Mouse (Mus musculus): ENCODE data around the gene Atm. TPM values are rescaled to one million over a fixed set of nuclear protein-coding genes. Genes with fewer than 3 reads are reported as not detected.

Gene Atm
- polyA plus RNA-seq, 1 experiment: 1.6 TPM

GRCm38 (mm10) chr9:53514091-53514490 is 22.4 kb downstream of the Atm start:
- Histone ChIP-seq H3K36me3 (ENCODE audit: control insufficient read depth, insufficient read depth) (peaks cover 4% of the 10 kb centered on the region), H3K4me3 (no peak overlapping the region), H3K79me2 (ENCODE audit: control insufficient read depth, insufficient read depth) (no peaks in the 10 kb centered on the region), H3ac (ENCODE audit: control insufficient read depth, insufficient read length) (no peak overlapping the region), H3K27me3 (ENCODE audit: control insufficient read depth, insufficient read depth, insufficient read length) (no peaks in the 10 kb centered on the region), H3K4me2 (ENCODE audit: low read depth) (no peak overlapping the region)
- TF ChIP-seq MAX (IDR thresholded peaks at IDR 0.05; ENCODE audit: low read depth) (no peak), E2F4 (IDR thresholded peaks at IDR 0.05; ENCODE audit: insufficient read depth) (no peak), MYOD1 (IDR thresholded peaks at IDR 0.05; ENCODE audit: control insufficient read depth in 1 of 3, insufficient read length in 2 of 3, low read depth in 2 of 3) (no peak), POLR2AphosphoS2 (IDR thresholded peaks at IDR 0.05; ENCODE audit: insufficient read length, low read depth) (no peak), SRF (IDR thresholded peaks at IDR 0.05; ENCODE audit: control insufficient read depth, insufficient read length, low read depth) (no peak), REST (IDR thresholded peaks at IDR 0.05; ENCODE audit: insufficient read depth, insufficient read length) (no peak), USF1 (IDR thresholded peaks at IDR 0.05; ENCODE audit: low read depth) (no peak), MYOG (IDR thresholded peaks at IDR 0.05; ENCODE audit: control insufficient read depth in 1 of 3, insufficient read depth in 1 of 3, insufficient read length in 2 of 3, low read depth in 2 of 3) (no peak), TCF12 (IDR thresholded peaks at IDR 0.05; ENCODE audit: insufficient read depth, poor library complexity, severe bottlenecking) (no peak), POLR2A (IDR thresholded peaks at IDR 0.05; ENCODE audit: insufficient read length, low read depth) (no peak), TCF3 (IDR thresholded peaks at IDR 0.05; ENCODE audit: insufficient read length, low read depth) (no peak), CEBPB (IDR thresholded peaks at IDR 0.05; ENCODE audit: insufficient read depth, poor library complexity, severe bottlenecking) (no peak)

- H3ac ChIP-seq (ENCODE audit: control insufficient read depth, insufficient read length): no peak overlapping the region
- H3K4me2 ChIP-seq (ENCODE audit: low read depth): no peak overlapping the region
- no peaks in the 10 kb centered on the region for H3K79me2 ChIP-seq (ENCODE audit: control insufficient read depth, insufficient read depth)
- H3K27me3 ChIP-seq (ENCODE audit: control insufficient read depth, insufficient read depth, insufficient read length): no peaks in the 10 kb centered on the region
- TF ChIP-seq USF1 (IDR thresholded peaks at IDR 0.05; ENCODE audit: low read depth) (no peak), REST (IDR thresholded peaks at IDR 0.05; ENCODE audit: insufficient read depth, insufficient read length) (no peak), POLR2AphosphoS2 (IDR thresholded peaks at IDR 0.05; ENCODE audit: insufficient read length, low read depth) (no peak), E2F4 (IDR thresholded peaks at IDR 0.05; ENCODE audit: insufficient read depth) (no peak), MAX (IDR thresholded peaks at IDR 0.05; ENCODE audit: low read depth) (no peak), CEBPB (IDR thresholded peaks at IDR 0.05; ENCODE audit: insufficient read depth, poor library complexity, severe bottlenecking) (no peak)
- H3K36me3 ChIP-seq (ENCODE audit: control insufficient read depth, insufficient read depth): peaks cover 12% of the 10 kb centered on the region
- H3K4me3 ChIP-seq: peak overlapping the region; percentile 23
Observed at GRCm38 (mm10) chr9:53508053-53508452, 28.5 kb downstream of the Atm start.

GRCm38 (mm10) chr9:53485886-53486285 is 50.7 kb downstream of the Atm start:
- Histone ChIP-seq H3K27me3 (ENCODE audit: control insufficient read depth, insufficient read depth, insufficient read length) (no peaks in the 10 kb centered on the region), H3K79me2 (ENCODE audit: control insufficient read depth, insufficient read depth) (no peaks in the 10 kb centered on the region), H3K4me3 (no peak overlapping the region), H3K4me2 (ENCODE audit: low read depth) (no peak overlapping the region), H3ac (ENCODE audit: control insufficient read depth, insufficient read length) (no peak overlapping the region), H3K36me3 (ENCODE audit: control insufficient read depth, insufficient read depth) (peaks cover 14% of the 10 kb centered on the region)
- no peak for TF ChIP-seq MYOD1 (IDR thresholded peaks at IDR 0.05; ENCODE audit: control insufficient read depth in 1 of 3, insufficient read length in 2 of 3, low read depth in 2 of 3)
- TF ChIP-seq REST (IDR thresholded peaks at IDR 0.05; ENCODE audit: insufficient read depth, insufficient read length): no peak
- TF ChIP-seq SRF (IDR thresholded peaks at IDR 0.05; ENCODE audit: control insufficient read depth, insufficient read length, low read depth): no peak
- TF ChIP-seq POLR2AphosphoS2 (IDR thresholded peaks at IDR 0.05; ENCODE audit: insufficient read length, low read depth): no peak
- TF ChIP-seq POLR2A (IDR thresholded peaks at IDR 0.05; ENCODE audit: insufficient read length, low read depth): no peak
- TF ChIP-seq USF1 (IDR thresholded peaks at IDR 0.05; ENCODE audit: low read depth): no peak
- TF ChIP-seq MAX (IDR thresholded peaks at IDR 0.05; ENCODE audit: low read depth): no peak
- TF ChIP-seq MYOG (IDR thresholded peaks at IDR 0.05; ENCODE audit: control insufficient read depth in 1 of 3, insufficient read depth in 1 of 3, insufficient read length in 2 of 3, low read depth in 2 of 3): no peak
- TF ChIP-seq TCF3 (IDR thresholded peaks at IDR 0.05; ENCODE audit: insufficient read length, low read depth): no peak
- no peak for TF ChIP-seq TCF12 (IDR thresholded peaks at IDR 0.05; ENCODE audit: insufficient read depth, poor library complexity, severe bottlenecking)
- TF ChIP-seq CEBPB (IDR thresholded peaks at IDR 0.05; ENCODE audit: insufficient read depth, poor library complexity, severe bottlenecking): no peak
- TF ChIP-seq E2F4 (IDR thresholded peaks at IDR 0.05; ENCODE audit: insufficient read depth): no peak

DNA sequence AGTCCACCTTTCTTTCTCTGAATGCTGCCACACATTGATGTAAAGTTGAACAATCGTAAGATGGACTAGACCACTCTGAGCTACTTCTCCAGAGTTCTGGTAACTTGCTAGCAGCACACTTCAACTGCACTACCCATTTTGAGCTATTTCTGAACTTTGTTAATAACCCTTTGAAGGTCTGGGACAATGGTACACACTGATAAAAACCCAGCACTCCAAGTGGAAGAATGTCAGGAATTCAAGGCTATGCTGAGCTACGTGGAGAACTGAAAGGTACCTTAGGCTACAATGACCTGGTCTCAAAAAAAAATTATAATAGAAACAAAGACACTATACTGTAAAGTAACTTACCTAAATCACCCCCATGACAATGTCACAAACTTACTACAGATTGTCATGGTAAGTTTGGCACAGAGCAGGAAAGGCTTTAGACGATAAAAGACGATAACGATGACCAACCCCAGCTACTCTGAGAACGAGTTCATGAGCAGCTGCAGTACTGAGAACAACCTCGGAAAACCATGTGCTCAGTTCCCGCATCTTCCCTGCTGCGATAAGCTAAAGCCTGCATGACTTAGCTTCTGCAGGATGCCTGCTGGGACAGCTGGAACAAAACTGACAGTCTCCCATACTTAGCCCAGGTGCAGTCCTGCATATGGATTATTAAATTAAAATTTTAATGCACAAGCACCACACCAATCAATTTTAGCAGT is 63.6 kb downstream of the Atm start:
- H3K79me2 ChIP-seq (ENCODE audit: control insufficient read depth, insufficient read depth): no peaks in the 10 kb centered on the region
- H3K27me3 ChIP-seq (ENCODE audit: control insufficient read depth, insufficient read depth, insufficient read length): no peaks in the 10 kb centered on the region
- H3K4me3 ChIP-seq: no peak overlapping the region
- no peak overlapping the region for H3K4me2 ChIP-seq (ENCODE audit: low read depth)
- H3ac ChIP-seq (ENCODE audit: control insufficient read depth, insufficient read length): no peak overlapping the region
- H3K36me3 ChIP-seq (ENCODE audit: control insufficient read depth, insufficient read depth): no peaks in the 10 kb centered on the region
- TF ChIP-seq POLR2AphosphoS2 (IDR thresholded peaks at IDR 0.05; ENCODE audit: insufficient read length, low read depth) (no peak), POLR2A (IDR thresholded peaks at IDR 0.05; ENCODE audit: insufficient read length, low read depth) (no peak), SRF (IDR thresholded peaks at IDR 0.05; ENCODE audit: control insufficient read depth, insufficient read length, low read depth) (no peak), MYOG (IDR thresholded peaks at IDR 0.05; ENCODE audit: control insufficient read depth in 1 of 3, insufficient read depth in 1 of 3, insufficient read length in 2 of 3, low read depth in 2 of 3) (no peak), TCF12 (IDR thresholded peaks at IDR 0.05; ENCODE audit: insufficient read depth, poor library complexity, severe bottlenecking) (no peak), CEBPB (IDR thresholded peaks at IDR 0.05; ENCODE audit: insufficient read depth, poor library complexity, severe bottlenecking) (no peak), E2F4 (IDR thresholded peaks at IDR 0.05; ENCODE audit: insufficient read depth) (no peak), TCF3 (IDR thresholded peaks at IDR 0.05; ENCODE audit: insufficient read length, low read depth) (no peak), MAX (IDR thresholded peaks at IDR 0.05; ENCODE audit: low read depth) (no peak)
